Mouse (Mus musculus): ENCODE results near the gene Olfr527.

Gene Olfr527

GRCm38 (mm10) chr7:140333717-140334116 lies at the start of gene Olfr527:
Olfr527 (plus strand) TSS chr7:140334017.
- DNase-seq (ENCODE audit: low spot score) = no peak

- no peak for DNase-seq (ENCODE audit: low spot score)
Observed at GRCm38 (mm10) chr7:140295746-140296145, 38.1 kb upstream of the Olfr527 start.

- DNase-seq (ENCODE audit: low spot score) = no peak
Observed at GRCm38 (mm10) chr7:140296876-140297275, 36.9 kb upstream of the Olfr527 start.

- DNase-seq (ENCODE audit: low spot score) = no peak
Observed at GRCm38 (mm10) chr7:140299416-140299815, 34.4 kb upstream of the Olfr527 start.

DNA sequence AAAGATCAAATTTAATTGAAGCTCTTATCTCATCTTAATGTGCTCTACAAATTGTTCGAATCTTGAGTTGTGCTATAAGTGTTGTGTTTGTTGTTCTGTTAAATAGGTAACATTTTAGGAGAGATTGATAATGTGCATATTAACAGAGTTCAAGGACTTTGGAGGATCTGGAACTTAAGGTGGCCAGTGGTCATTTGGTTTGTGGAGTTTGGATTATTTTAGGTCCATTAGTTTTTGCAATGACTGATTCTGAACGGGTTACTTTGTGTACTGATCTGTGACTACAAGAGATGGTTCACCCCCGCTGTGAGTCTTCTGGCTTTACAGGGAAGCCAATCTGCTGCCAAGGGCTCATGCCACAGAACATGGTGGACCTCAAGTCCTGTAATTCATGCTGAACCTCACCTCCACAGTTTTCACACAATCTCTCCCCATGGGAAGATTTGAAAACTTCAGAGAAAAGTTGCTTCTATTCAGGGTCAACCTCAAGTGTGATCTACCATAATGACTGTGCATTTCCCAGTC lies 13.9 kb upstream of the Olfr527 start:
- DNase-seq (ENCODE audit: low spot score) = no peak

- DNase-seq (ENCODE audit: low spot score) = no peak
Observed at GRCm38 (mm10) chr7:140320558-140320957, 13.3 kb upstream of the Olfr527 start, which contains the start of gene Olfr525. Olfr525 (plus strand) TSS chr7:140320858.

- DNase-seq (ENCODE audit: low spot score) = no peak
Observed at GRCm38 (mm10) chr7:140321135-140321534, 12.7 kb upstream of the Olfr527 start.

DNA sequence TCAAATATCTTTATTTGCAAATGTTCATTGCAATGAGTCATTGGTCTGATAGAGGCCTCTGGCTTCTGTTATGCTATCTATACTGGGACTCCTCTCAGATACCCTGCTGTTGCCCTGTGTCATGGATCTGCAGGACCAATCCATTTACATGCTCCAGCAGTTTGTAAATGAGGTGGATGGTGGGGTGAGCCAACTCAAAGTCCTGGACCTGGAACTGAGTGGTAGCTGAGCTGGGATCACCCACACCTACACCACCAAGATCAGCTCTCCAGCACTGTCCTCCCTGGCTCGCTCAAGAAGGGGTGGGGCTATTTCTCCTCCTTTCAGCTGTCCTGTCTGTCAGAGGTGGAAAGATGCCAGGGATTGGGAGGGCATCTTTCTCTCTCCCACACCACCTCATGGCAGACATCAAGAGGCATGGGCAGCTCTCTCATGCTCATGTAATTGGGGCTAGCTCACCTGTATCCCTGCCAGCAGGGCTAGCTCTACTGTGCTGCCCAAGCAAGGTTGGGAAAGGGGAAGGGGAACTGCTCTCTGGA lies 4.0 kb upstream of the Olfr527 start:
- DNase-seq (ENCODE audit: low spot score) = no peak

- no peak for DNase-seq (ENCODE audit: low spot score)
Observed at GRCm38 (mm10) chr7:140361571-140361970, 27.8 kb downstream of the Olfr527 start, which contains the start of gene Olfr60. Olfr60 (minus strand) TSS chr7:140361671.

- DNase-seq (ENCODE audit: low spot score) = no peak
Observed at GRCm38 (mm10) chr7:140374300-140374699, 40.5 kb downstream of the Olfr527 start.

DNA sequence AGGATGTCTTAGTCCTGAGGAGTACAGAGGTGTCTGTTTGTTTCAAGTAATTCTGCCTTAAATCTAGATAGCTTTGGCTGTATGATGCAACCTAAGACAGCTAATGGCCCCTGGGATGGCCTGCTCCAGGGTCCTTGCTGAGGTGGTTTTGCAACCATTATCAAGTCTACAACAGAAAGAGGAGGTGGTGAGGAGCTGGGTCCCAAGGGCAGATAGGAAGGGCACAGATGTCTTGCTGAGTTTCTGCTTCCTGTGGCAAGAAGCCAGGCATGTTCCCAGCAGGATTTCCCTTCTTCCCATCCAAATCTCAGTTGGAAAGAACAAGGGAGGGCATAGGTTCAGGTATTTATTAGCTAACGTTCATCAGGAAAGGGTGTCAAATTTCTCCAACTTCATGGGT lies 42.4 kb downstream of the Olfr527 start, which contains the start of gene Olfr530:
Gene Olfr530, minus strand, starts transcription at position 101 of the 400 bp plus-strand sequence.
- DNase-seq (ENCODE audit: low spot score) = no peak

GRCm38 (mm10) chr7:140376911-140377310 lies 43.1 kb downstream of the Olfr527 start:
- no peak for DNase-seq (ENCODE audit: low spot score)
